Mouse (Mus musculus) kidney, adult 2 months (tissue): ENCODE data around the gene Mei1. TPM values are rescaled to one million over a fixed set of nuclear protein-coding genes. Genes with fewer than 3 reads are reported as not detected.

Experiments
- DNase-seq: peaks from one replicate; pipeline ENCODE4 v3.0.0; 2021
- H3K27ac ChIP-seq: fragments of 200-500 bp; 2 replicates; pipeline ENCODE4 v1.5.1; 2012; ENCODE audit warnings: low read depth, low read length, control low read depth, inconsistent platforms; ENCODE audit not compliant: insufficient read depth
- H3K27me3 ChIP-seq: fragments of 200-500 bp; replicated peaks from 2 replicates; pipeline ENCODE4 v1.6.1; 2012; ENCODE audit warnings: mild to moderate bottlenecking, moderate library complexity, low read length, inconsistent platforms; ENCODE audit not compliant: control insufficient read depth, insufficient read depth
- H3K36me3 ChIP-seq: fragments of 200-500 bp; 2 replicates; pipeline ENCODE4 v1.6.1; 2012; ENCODE audit warnings: mild to moderate bottlenecking, moderate library complexity, low read length, inconsistent platforms; ENCODE audit not compliant: control insufficient read depth, insufficient read depth
- H3K4me1 ChIP-seq: fragments of 200-500 bp; 2 replicates; pipeline ENCODE4 v1.6.1; 2011; ENCODE audit warnings: low read length; ENCODE audit not compliant: control insufficient read depth, insufficient read depth
- H3K4me3 ChIP-seq: fragments of 200-500 bp; 2 replicates; pipeline ENCODE4 v1.5.1; 2011; ENCODE audit warnings: mild to moderate bottlenecking, low read depth, low read length, control low read depth; ENCODE audit not compliant: insufficient read depth
- CTCF ChIP-seq: fragments of 200-500 bp; conservative IDR thresholded peaks from 2 replicates; pipeline ENCODE4 v1.5.1; 2011; ENCODE audit warnings: low read depth, mild to moderate bottlenecking, control low read depth, low read length, moderate library complexity, mixed read lengths; ENCODE audit not compliant: insufficient read depth, insufficient read length
- POLR2A ChIP-seq: fragments of 200-500 bp; IDR thresholded peaks from one replicate; pipeline ENCODE4 v1.6.1; 2011; ENCODE audit warnings: low read depth, low read length, control low read depth
- WGBS: fragments of 180-500 bp; shearing (Covaris S2); methylation state at CpG from one replicate; pipeline ENCODE4 v1.1.7; 2018; 5-methylcytosine and 5-hydroxymethylcytosine counted together
- polyA plus RNA-seq: library from polyadenylated mRNA; depleted of rRNA; stranded (reverse); fragments of >200 nt; gene quantifications from 2 replicates; pipeline ENCODE4 v1.2.3, GENCODE M21; 2012

Gene Mei1
- polyA plus RNA-seq, 1 experiment: not detected

DNA sequence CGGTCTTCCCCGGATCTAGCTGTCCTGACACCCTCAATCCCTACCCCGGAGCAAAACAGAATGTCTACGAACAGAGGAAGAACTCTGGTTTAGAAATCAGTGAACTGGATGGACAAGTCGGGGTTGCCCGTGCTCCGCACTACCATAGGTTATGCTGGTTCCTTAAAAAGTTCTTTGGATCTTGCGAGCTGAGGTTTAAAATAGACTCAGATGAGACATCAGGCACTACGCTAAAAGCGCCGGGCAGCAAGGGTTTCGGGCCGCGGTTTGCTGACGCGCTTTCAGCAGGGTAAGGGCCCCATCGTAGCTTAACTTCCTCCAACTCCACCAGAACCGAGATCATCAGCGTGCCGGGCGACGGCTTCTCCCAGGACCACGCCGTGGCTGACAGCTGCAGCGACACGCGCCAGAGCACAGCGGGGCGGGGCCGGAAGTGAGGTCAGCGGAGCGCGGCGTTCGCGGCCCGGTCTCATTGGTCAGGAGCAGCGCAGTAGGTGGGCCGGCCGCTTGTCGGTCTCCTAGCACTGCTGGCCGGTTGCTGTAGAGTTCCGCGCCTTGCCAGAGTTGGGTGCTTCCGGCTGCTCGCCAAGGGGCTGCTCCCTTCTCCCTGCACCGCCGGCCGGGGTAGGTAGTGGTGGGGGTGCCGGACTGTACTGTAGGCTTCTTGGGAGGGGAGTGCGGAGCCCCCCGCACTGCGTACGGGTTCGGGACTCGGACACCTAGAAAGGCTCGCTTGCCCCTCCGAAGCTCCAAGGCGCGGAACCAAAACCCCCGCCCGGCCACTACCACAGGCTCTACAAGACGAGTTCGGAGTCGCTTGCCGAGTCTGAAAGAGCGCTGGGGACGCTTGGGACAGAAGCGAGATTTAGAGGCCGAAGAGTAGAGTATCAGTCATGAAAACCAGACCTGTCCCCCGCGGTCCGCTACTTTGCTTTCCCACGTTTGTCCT is 57.9 kb downstream of the Mei1 start, which contains the start of gene Ccdc134:
Ccdc134 (plus strand) TSS at position 497 of the 949 bp plus-strand sequence.
- Histone ChIP-seq H3K36me3 (no peaks in the 10 kb centered on the region), H3K4me3 (peak within 1 kb of the TSS; percentile 82), H3K27ac (no peak within 1 kb of the TSS), H3K4me1 (peaks cover 4% of the 10 kb centered on the region; the same call in 1 of the 2 replicates), H3K27me3 (no peaks in the 10 kb centered on the region)
- WGBS: 1% methylated on average over 74 of the region's 74 CpGs
- peak; percentile 57 for TF ChIP-seq POLR2A
- no peak for TF ChIP-seq CTCF
- peak; percentile 97 for DNase-seq

- Histone ChIP-seq H3K27me3 (no peaks in the 10 kb centered on the region), H3K27ac (no peak overlapping the region), H3K4me3 (peak overlapping the region; percentile 82), H3K4me1 (peaks cover 4% of the 10 kb centered on the region; the same call in 1 of the 2 replicates), H3K36me3 (no peaks in the 10 kb centered on the region)
- no peak for DNase-seq
- TF ChIP-seq POLR2A (no peak), CTCF (no peak)
- 4% methylated on average over 5 of the region's 5 CpGs for WGBS
Observed at GRCm38 (mm10) chr15:82128398-82128797, 58.6 kb downstream of the Mei1 start.

- TF ChIP-seq POLR2A: no peak
- no peak for TF ChIP-seq CTCF
- 85% methylated on average over 7 of the region's 7 CpGs for WGBS
Observed at GRCm38 (mm10) chr15:82130599-82130998, 60.8 kb downstream of the Mei1 start.

DNA sequence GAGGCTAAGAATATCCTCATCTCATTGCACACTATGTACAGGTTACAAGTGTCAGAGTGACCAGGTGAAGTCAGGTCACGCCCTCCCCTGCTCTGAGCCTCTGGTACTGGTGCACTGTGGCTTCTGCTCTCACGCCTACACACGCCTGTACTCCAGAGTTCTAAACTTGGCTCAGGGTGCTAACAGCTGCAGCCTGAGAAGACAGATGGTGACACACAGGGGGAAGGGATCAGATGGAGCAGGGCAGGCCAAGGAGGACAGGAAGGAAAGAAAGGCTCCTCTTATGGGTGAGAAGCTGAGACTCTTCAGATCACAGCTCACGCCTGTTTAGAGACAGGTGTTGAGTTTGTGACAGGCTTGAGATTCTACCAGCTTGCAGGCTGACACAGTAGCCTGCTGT is 65.6 kb downstream of the Mei1 start:
- H3K27me3 ChIP-seq: no peaks in the 10 kb centered on the region
- H3K27ac ChIP-seq: no peak overlapping the region
- no peak for TF ChIP-seq POLR2A
- TF ChIP-seq CTCF: no peak
- DNase-seq: no peak
- H3K4me1 ChIP-seq: no peaks in the 10 kb centered on the region
- 91% methylated on average over 4 of the region's 4 CpGs for WGBS
- no peak overlapping the region for H3K4me3 ChIP-seq
- H3K36me3 ChIP-seq: no peaks in the 10 kb centered on the region

More at GRCm38 (mm10) chr15:82130599-82130998, 60.8 kb downstream of the Mei1 start:
- Histone ChIP-seq H3K4me1 (peaks cover 4% of the 10 kb centered on the region; the same call in 1 of the 2 replicates), H3K27ac (no peak overlapping the region), H3K36me3 (no peaks in the 10 kb centered on the region), H3K4me3 (no peak overlapping the region), H3K27me3 (no peaks in the 10 kb centered on the region)
- no peak for DNase-seq

- no peaks in the 10 kb centered on the region for H3K27me3 ChIP-seq
- H3K4me1 ChIP-seq: no peaks in the 10 kb centered on the region
- H3K27ac ChIP-seq: no peak overlapping the region
- H3K36me3 ChIP-seq: no peaks in the 10 kb centered on the region
- no peak for TF ChIP-seq POLR2A
- TF ChIP-seq CTCF: peak; percentile 79
- DNase-seq: peak; percentile 75
- 39% methylated on average over 4 of the region's 4 CpGs for WGBS
- H3K4me3 ChIP-seq: no peak overlapping the region
Observed at GRCm38 (mm10) chr15:82138565-82138964, 68.8 kb downstream of the Mei1 start.

DNA sequence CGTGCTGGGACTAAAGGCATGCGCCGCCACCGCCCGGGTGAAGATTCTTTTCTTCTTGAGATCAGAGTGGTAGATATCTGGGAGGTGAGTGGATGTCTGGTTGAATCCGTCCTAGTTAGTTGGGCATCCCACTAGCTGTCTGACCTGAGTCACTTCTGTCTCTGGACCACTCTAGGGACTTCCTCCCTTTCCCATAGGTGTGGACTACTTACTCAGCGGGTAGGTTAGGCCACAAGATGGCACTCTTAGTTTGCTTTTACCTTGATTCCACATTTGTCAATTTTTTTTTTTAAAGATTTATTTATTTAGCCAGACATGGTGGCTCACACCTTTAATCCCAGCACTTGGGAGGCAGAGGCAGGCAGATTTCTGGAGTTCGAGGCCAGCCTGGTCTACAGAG is 69.4 kb downstream of the Mei1 start:
- no peaks in the 10 kb centered on the region for H3K36me3 ChIP-seq
- 92% methylated on average over 8 of the region's 8 CpGs for WGBS
- H3K27me3 ChIP-seq: no peaks in the 10 kb centered on the region
- H3K27ac ChIP-seq: no peak overlapping the region
- peak; percentile 53 for DNase-seq
- no peaks in the 10 kb centered on the region for H3K4me1 ChIP-seq
- no peak overlapping the region for H3K4me3 ChIP-seq
- TF ChIP-seq CTCF (peak; percentile 40), POLR2A (no peak)

DNA sequence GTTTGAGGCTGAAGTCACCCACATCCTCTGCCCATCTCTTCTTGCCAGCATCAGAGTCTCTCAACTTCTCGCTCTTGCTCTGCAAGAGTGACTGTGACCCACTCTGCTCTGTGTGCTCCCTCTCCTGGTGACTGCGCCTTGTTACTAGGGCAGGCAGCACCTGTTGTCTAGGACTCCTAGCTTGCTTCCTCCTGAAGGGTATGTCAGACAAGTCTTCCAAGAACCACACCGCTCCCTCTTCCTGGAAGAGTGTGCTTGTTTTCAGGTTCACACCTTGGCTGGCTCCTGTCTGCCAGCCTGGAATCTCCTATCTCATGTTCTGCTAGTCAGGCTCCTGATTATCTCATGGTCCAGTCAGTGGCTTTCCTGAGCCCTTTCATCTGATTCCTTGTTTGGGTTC is 70.6 kb downstream of the Mei1 start:
- no peak overlapping the region for H3K27ac ChIP-seq
- no peak overlapping the region for H3K4me3 ChIP-seq
- peaks cover under 1% of the 10 kb centered on the region; the same call in 1 of the 2 replicates for H3K4me1 ChIP-seq
- 91% methylated on average over 3 of the region's 3 CpGs for WGBS
- no peak for DNase-seq
- TF ChIP-seq POLR2A (no peak), CTCF (0 out of 2 replicates have a peak, but pooled peaks have one; percentile 16)
- no peaks in the 10 kb centered on the region for H3K27me3 ChIP-seq
- no peaks in the 10 kb centered on the region for H3K36me3 ChIP-seq
